Mouse (Mus musculus) lung, adult 2 months (tissue): ENCODE results near the gene Thrb.

Source experiments
- CTCF ChIP-seq: fragments of 200-500 bp; IDR thresholded peaks from 2 replicates; pipeline ENCODE4 v1.5.1; 2011; ENCODE audit warnings: mild to moderate bottlenecking, low read length, control low read depth; ENCODE audit not compliant: insufficient read depth
- POLR2A ChIP-seq: fragments of 200-500 bp; IDR thresholded peaks from 2 replicates; pipeline ENCODE4 v1.6.1; 2011; ENCODE audit warnings: low read depth, mild to moderate bottlenecking, control low read depth, low read length, borderline replicate concordance; ENCODE audit errors: extremely low read depth

GRCm38 (mm10) chr14:17662087-17662486, 2.0 kb downstream of the Thrb start:
- TF ChIP-seq POLR2A, result no peak
- no peak for TF ChIP-seq CTCF
